Mouse (Mus musculus): ENCODE data around the gene Stk24. TPM values are rescaled to one million over a fixed set of nuclear protein-coding genes. Genes with fewer than 3 reads are reported as not detected.
A peak's percentile ranks its signal among the peaks of the same experiment; 100 is the strongest.

Gene Stk24
- polyA plus RNA-seq, 1 experiment from 2014 or later: 18.7 TPM

DNA sequence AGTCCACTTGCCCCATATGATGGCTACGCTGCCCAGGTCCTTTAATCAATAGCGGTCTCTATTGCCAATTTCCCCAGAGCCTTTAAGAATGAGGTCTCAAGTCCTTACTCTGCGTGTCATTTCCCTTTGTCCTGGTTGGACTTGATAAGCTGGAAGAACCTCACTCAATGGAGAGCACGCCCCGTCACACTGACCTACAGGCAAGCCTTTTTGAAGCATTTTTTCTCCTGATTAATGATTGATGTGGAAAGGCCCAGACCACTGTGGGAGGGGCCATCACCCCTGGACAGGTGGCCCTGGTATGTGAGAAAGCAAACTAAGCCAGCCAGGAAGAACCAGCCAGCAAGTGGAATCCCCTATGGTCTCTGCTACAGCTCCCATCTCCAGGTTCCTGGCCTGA is 81.3 kb downstream of the Stk24 start:
- ATAC-seq (ENCODE audit: low FRiP score, low read depth): no peak
- 84% methylated on average over 5 of the region's 5 CpGs for WGBS
- no peak overlapping the region for H3K4me2 ChIP-seq

DNA sequence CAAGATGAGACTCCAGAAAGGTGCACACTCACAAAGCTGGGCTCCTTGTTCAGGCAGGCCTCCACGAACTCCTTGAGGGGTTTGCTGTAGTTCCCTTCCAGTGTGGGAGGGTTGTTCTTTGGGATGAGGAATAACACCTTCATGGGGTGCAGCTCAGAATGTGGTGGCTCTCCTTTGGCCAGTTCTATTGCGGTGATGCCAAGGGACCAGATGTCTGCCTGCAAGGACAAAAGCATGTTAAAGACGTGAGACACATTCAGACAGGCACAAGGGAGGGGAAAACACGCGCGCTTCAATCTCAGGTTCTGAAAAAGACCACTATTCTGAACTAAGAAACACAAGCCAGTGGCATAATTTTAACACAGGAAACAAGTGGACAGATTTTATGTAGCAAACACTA is 82.7 kb downstream of the Stk24 start:
- 76% methylated on average over 6 of the region's 6 CpGs for WGBS
- H3K36me3 ChIP-seq: peaks cover 12% of the 10 kb centered on the region; the same call in 1 of the 2 replicates

More for the DNA sequence above, 81.3 kb downstream of the Stk24 start:
- H3K27me3 ChIP-seq: no peaks in the 10 kb centered on the region
- no peaks in the 10 kb centered on the region for H3K4me1 ChIP-seq (replicated peaks)
- H3K4me3 ChIP-seq: no peak overlapping the region
- H3K27ac ChIP-seq (replicated peaks): no peak overlapping the region
- H3K9me3 ChIP-seq: no peaks in the 10 kb centered on the region
- peaks cover 8% of the 10 kb centered on the region; the same call in 1 of the 2 replicates for H3K36me3 ChIP-seq
- no peak overlapping the region for H3K9ac ChIP-seq

DNA sequence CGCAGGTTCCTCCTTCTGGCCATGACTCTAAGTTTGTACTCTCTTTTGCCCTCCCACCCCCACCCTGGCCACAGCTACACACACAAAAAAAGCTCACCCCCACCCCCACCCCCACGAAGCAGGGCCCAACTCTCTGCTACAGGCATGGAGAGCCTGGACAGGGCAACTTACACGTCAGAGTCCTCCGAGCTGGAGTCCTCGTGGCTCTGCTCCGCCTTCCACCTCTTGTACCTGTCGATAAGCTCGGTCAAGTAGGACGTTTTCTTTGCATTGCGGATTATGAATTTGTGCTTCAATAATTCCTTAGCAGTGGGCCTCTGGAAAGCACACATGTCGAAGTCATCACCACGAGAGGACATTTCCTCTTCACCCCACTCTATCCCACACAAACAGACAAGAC is 85.3 kb downstream of the Stk24 start:
- no peak for ATAC-seq (ENCODE audit: low FRiP score, low read depth)
- Histone ChIP-seq H3K27me3 (no peaks in the 10 kb centered on the region), H3K27ac (replicated peaks) (no peak overlapping the region), H3K36me3 (peaks cover 10% of the 10 kb centered on the region; the same call in 1 of the 2 replicates), H3K9ac (no peak overlapping the region), H3K4me1 (replicated peaks) (no peaks in the 10 kb centered on the region), H3K9me3 (no peaks in the 10 kb centered on the region), H3K4me3 (no peak overlapping the region), H3K4me2 (no peak overlapping the region)
- 94% methylated on average over 12 of the region's 12 CpGs for WGBS

More for the DNA sequence above, 82.7 kb downstream of the Stk24 start:
- Histone ChIP-seq H3K4me3 (no peak overlapping the region), H3K27me3 (no peaks in the 10 kb centered on the region), H3K9ac (no peak overlapping the region), H3K27ac (replicated peaks) (no peak overlapping the region), H3K4me2 (no peak overlapping the region), H3K4me1 (replicated peaks) (no peaks in the 10 kb centered on the region), H3K9me3 (no peaks in the 10 kb centered on the region)
- ATAC-seq (ENCODE audit: low FRiP score, low read depth): no peak

DNA sequence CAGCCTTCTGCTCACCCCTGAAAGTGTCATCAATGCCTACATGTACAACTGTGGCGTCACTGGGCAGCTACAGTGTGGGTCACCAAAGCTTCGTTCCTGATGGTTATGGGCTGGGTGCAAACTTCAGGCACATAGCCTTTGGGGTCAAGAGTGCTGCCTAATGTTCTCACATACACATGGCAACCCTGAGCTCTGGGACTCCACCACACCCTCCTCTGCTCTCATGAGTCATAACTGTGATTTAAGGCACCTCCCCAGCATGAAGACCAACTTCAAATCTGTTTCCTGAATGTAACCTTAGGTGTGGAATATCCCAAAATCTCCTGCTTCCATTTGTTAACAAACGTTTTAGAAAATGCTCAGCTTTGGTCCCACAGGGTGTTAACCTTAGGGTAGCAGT is 87.4 kb downstream of the Stk24 start:
- peaks cover 10% of the 10 kb centered on the region; the same call in 1 of the 2 replicates for H3K36me3 ChIP-seq
- no peaks in the 10 kb centered on the region for H3K27me3 ChIP-seq
- H3K9me3 ChIP-seq: no peaks in the 10 kb centered on the region
- no peak for ATAC-seq (ENCODE audit: low FRiP score, low read depth)
- no peak overlapping the region for H3K9ac ChIP-seq
- H3K4me1 ChIP-seq (replicated peaks): no peaks in the 10 kb centered on the region
- 92% methylated on average over 3 of the region's 3 CpGs for WGBS
- no peak overlapping the region for H3K4me2 ChIP-seq
- H3K27ac ChIP-seq (replicated peaks): no peak overlapping the region
- H3K4me3 ChIP-seq: no peak overlapping the region

DNA sequence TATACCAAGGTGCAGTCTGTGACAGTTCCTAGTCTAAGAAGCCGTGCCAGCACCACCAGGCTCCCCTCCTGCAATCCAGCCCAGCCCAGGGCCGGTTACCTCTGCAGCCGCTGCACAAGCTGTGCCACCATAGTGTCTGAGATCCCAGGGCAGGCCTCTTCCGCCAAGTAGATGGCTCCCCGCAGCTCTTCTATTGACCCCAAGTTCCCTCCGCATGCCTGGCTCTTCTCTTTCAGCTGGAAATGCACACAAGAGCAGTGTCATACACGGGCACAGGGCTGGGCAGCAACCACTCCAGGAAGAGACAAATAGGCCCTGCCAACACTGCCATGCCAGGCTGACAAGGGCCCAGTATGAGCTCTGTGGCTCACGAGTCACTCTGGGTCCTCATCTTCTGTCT is 87.9 kb downstream of the Stk24 start:
- Histone ChIP-seq H3K36me3 (peaks cover 14% of the 10 kb centered on the region; the same call in 1 of the 2 replicates), H3K4me2 (no peak overlapping the region), H3K27ac (replicated peaks) (no peak overlapping the region)

DNA sequence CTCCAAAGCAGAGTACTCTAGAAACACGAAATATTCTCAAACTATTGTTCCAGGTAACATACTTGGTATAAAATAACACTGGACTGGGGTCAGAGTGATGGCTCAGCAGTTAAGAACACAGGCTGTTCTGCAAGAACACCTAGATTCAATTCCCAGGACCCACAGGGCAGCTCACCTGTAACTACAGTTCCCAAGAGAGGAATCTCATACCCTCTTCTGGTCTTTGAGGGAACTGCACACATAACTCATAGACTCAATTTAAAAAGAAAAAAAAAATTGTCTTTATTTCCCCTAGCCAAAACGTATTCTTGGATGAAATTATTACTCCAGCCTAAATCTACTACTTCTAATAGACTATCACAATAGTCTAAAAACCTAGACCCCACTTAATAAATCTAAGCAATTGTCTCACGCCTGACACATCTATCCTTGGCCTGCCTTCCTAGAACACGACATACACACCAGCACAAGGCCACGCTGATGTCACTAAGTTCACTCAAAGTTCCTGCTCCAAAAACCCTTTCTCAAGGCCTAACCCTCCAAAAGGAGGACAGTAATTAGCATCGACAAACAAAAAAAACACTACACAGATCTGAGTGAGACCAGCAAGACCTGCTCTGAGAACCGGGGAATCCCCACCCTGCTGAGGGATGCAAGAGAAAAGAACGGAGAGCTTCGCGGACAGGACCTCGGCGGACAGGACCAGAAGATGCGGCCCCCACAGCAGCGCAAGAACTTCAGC is 94.3 kb downstream of the Stk24 start:
- H3K4me3 ChIP-seq: no peak overlapping the region
- no peak overlapping the region for H3K27ac ChIP-seq (replicated peaks)
- H3K4me1 ChIP-seq (replicated peaks): no peaks in the 10 kb centered on the region
- no peaks in the 10 kb centered on the region for H3K27me3 ChIP-seq
- ATAC-seq (ENCODE audit: low FRiP score, low read depth): no peak
- no peak overlapping the region for H3K4me2 ChIP-seq
- no peaks in the 10 kb centered on the region for H3K9me3 ChIP-seq
- peaks cover 55% of the 10 kb centered on the region for H3K36me3 ChIP-seq
- no peak overlapping the region for H3K9ac ChIP-seq
- 91% methylated on average over 14 of the region's 14 CpGs for whole genome bisulfite sequencing

More for the DNA sequence above, 87.9 kb downstream of the Stk24 start:
- H3K9me3 ChIP-seq: no peaks in the 10 kb centered on the region
- no peaks in the 10 kb centered on the region for H3K4me1 ChIP-seq (replicated peaks)
- ATAC-seq (ENCODE audit: low FRiP score, low read depth): no peak
- no peak overlapping the region for H3K9ac ChIP-seq
- 75% methylated on average over 8 of the region's 8 CpGs for WGBS
- H3K4me3 ChIP-seq: no peak overlapping the region
- no peaks in the 10 kb centered on the region for H3K27me3 ChIP-seq

DNA sequence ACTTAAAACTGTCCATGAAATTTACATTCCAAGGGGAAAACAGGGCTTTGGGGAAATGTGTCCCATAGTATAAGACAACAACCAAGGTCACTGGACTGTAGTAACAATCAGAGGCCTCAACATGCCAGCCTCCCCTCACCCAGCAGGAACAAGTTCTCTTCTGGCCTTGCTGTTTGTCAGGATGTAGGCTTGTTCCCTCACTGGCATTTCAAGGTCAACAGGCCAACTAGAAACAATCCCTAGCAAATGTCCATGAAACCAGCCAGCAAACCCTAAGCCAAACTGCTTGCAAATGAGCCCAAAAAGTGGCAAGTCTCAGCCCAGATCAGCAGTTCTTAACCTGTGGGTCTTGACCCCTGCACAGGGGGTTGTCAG is 98.5 kb downstream of the Stk24 start:
- Histone ChIP-seq H3K4me2 (no peak overlapping the region), H3K9me3 (no peaks in the 10 kb centered on the region), H3K36me3 (peaks cover 70% of the 10 kb centered on the region)

DNA sequence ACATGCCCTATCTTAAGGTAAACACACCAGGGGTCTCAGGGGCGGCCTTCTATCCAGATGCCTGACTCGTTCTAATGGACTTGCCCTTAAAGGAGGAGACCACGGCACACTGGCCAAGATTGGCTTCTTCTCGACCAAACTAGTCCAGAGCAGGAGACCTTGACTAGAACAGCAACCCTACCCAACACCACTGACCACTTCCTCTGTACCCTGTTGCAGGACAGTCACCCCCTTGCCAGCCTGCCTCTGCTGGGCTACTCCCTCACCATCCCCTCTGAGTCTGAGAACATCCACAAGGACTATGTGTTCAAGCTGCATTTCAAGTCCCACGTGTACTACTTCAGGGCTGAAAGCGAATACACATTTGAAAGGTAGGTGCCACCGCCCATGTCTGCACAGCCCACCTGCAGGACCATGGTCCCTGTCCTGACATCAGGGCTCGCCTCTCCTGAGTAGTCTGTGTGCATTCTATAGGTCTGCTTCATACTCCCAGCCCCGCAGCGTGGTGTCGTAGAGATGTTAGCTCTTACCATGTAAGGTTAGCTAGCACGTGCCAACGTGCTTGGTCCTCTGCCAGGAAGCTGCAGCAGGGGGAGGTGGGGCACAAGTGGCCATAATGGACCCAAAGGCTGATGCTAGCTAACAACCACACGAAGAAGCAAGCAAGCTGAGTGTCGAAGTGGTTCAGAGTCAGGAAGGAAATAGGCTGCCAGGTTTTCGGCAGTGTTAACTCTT is 99.0 kb downstream of the Stk24 start:
- H3K4me3 ChIP-seq: no peak overlapping the region
- H3K9ac ChIP-seq: no peak overlapping the region
- H3K9me3 ChIP-seq: no peaks in the 10 kb centered on the region
- no peak overlapping the region for H3K4me2 ChIP-seq
- no peak for ATAC-seq (ENCODE audit: low FRiP score, low read depth)
- peaks cover 70% of the 10 kb centered on the region for H3K36me3 ChIP-seq
- H3K27ac ChIP-seq (replicated peaks): no peak overlapping the region
- no peaks in the 10 kb centered on the region for H3K27me3 ChIP-seq
- WGBS: 76% methylated on average over 16 of the region's 16 CpGs
- H3K4me1 ChIP-seq (replicated peaks): no peaks in the 10 kb centered on the region

More for the DNA sequence above, 98.5 kb downstream of the Stk24 start:
- no peak overlapping the region for H3K9ac ChIP-seq
- no peak for ATAC-seq (ENCODE audit: low FRiP score, low read depth)
- H3K27ac ChIP-seq (replicated peaks): no peak overlapping the region
- no peaks in the 10 kb centered on the region for H3K27me3 ChIP-seq
- H3K4me3 ChIP-seq: no peak overlapping the region
- no peaks in the 10 kb centered on the region for H3K4me1 ChIP-seq (replicated peaks)

DNA sequence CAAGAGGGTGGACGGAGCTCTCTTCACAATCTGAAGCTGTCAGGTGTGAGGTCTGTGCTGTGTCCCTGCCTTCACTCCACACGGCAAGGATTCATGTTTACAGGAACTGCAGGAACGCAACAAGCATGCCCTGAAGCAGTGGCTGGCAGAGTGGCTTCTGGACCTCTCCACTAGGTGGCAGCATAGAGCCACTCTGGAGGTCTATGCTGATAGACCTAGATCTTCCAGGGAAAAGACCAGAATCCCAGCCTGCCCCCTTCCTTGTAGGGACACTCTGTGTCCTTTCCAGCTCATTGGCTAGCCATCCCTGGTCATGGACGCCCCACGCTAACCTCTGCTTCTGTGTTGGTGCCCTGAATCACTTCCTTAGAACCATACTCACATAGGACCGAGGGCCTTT is 100.7 kb downstream of the Stk24 start:
- Histone ChIP-seq H3K27me3 (no peaks in the 10 kb centered on the region), H3K36me3 (peaks cover 67% of the 10 kb centered on the region), H3K27ac (replicated peaks) (no peak overlapping the region), H3K4me2 (no peak overlapping the region), H3K4me1 (replicated peaks) (no peaks in the 10 kb centered on the region), H3K9ac (no peak overlapping the region), H3K9me3 (no peaks in the 10 kb centered on the region), H3K4me3 (no peak overlapping the region)
- ATAC-seq (ENCODE audit: low FRiP score, low read depth): peak; percentile 57
- WGBS: 31% methylated on average over 6 of the region's 6 CpGs

DNA sequence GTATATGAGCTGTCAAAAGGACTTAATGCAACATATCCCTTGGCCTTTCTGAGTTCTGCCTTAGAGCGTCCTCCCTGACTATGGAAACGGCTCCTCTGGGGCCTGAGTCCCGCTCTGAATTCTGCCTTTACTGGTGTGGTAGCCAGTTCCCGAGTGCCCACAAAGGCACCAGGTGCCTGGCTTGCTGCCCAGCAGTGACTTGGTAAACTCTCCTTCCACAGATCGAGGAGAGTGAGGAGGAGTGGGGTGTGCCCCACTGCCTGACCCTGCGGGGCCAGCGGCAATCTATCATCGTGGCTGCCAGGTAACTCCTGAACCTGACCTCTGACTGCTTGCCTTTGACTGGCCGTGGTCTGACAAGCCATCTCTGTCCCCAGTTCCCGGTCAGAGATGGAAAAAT is 103.8 kb downstream of the Stk24 start:
- H3K9me3 ChIP-seq: no peaks in the 10 kb centered on the region
- H3K4me1 ChIP-seq (replicated peaks): no peaks in the 10 kb centered on the region
- H3K36me3 ChIP-seq: peaks cover 57% of the 10 kb centered on the region
- H3K9ac ChIP-seq: no peak overlapping the region
- H3K27ac ChIP-seq (replicated peaks): no peak overlapping the region
- ATAC-seq (ENCODE audit: low FRiP score, low read depth): no peak
- WGBS: 68% methylated on average over 10 of the region's 10 CpGs
- H3K27me3 ChIP-seq: no peaks in the 10 kb centered on the region
- H3K4me3 ChIP-seq: no peak overlapping the region
- no peak overlapping the region for H3K4me2 ChIP-seq

DNA sequence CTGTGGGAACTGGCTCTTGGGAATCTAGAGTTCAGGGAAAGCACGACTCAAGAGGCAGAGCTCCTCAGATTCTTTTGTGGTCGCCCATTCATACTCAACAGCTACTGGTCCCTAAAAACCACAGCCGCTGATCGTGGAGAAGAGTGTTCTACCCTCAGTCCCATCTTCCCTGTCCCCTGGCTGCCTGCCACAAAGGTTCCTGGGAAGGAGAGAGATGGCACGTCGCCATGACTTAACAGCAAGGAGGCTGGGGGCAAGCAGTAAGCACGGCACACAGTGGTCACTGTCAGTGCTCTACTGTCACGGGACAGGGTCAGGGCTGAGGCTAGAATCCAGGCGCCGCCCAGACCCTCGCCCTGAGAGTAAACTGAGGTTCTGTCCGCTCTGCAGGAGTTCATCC is 104.8 kb downstream of the Stk24 start:
- 75% methylated on average over 12 of the region's 12 CpGs for WGBS
- Histone ChIP-seq H3K9ac (no peak overlapping the region), H3K27me3 (no peaks in the 10 kb centered on the region), H3K9me3 (no peaks in the 10 kb centered on the region), H3K36me3 (peaks cover 52% of the 10 kb centered on the region), H3K27ac (replicated peaks) (no peak overlapping the region), H3K4me1 (replicated peaks) (no peaks in the 10 kb centered on the region), H3K4me3 (no peak overlapping the region), H3K4me2 (no peak overlapping the region)
- no peak for ATAC-seq (ENCODE audit: low FRiP score, low read depth)

DNA sequence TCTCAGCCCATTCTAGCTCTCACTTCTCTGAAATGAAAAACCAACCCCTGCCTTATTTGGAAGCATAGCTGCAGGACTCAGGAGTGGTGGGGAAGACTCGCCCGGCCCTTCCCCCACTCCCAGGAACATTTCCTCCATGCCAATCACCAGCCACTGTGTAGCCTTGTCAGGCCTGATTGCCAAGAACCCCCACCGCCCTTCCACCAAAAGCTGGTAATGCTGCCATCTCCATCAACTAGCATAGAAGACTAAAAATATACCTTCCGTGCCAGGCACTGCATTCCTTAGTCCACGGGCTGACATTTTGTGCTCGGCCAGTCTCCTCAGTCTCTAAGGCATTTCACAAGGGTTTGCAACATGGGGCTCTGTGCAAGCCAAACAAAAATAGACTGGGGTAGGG is 109.3 kb downstream of the Stk24 start:
- H3K27ac ChIP-seq (replicated peaks): no peak overlapping the region
- H3K4me3 ChIP-seq: no peak overlapping the region
- peaks cover 41% of the 10 kb centered on the region for H3K36me3 ChIP-seq
- no peak overlapping the region for H3K4me2 ChIP-seq
- no peak for ATAC-seq (ENCODE audit: low FRiP score, low read depth)
- no peaks in the 10 kb centered on the region for H3K4me1 ChIP-seq (replicated peaks)
- WGBS: 78% methylated on average over 6 of the region's 6 CpGs
- H3K9ac ChIP-seq: no peak overlapping the region
- H3K27me3 ChIP-seq: no peaks in the 10 kb centered on the region
- no peaks in the 10 kb centered on the region for H3K9me3 ChIP-seq

All from hindbrain, embryonic 15.5 days (tissue).